Mouse (Mus musculus) layer of hippocampus, adult 8-10 months (tissue): ENCODE data around the gene Rnf150. TPM values are rescaled to one million over a fixed set of nuclear protein-coding genes. Genes with fewer than 3 reads are reported as not detected.

Experiments
- DNase-seq, 2 experiments: peaks; one replicate each; pipeline ENCODE4 v3.0.0; 2022; ENCODE audit warnings: low spot score in 2 of 2
- total RNA-seq, 4 experiments: library from RNA; stranded (reverse); gene quantifications; 2 replicates each; pipeline ENCODE4 v1.2.4; 2022

Gene Rnf150
- total RNA-seq, 4 experiments from 2014 or later: 46.3 to 55.5 (median 49.9) TPM

GRCm38 (mm10) chr8:83140701-83141111, 277.6 kb downstream of the Rnf150 start:
- no peak for DNase-seq

Other genes with a start within 250 kb of the Rnf150 start
- 10 to 100 TPM; 33.1 to 37.6 (median 36.7) TPM for gene Zfp330, start 89.2 kb upstream of the Rnf150 start, total RNA-seq